ENCODE assay signal across 11 mouse cellular contexts in the genomic region with DNA sequence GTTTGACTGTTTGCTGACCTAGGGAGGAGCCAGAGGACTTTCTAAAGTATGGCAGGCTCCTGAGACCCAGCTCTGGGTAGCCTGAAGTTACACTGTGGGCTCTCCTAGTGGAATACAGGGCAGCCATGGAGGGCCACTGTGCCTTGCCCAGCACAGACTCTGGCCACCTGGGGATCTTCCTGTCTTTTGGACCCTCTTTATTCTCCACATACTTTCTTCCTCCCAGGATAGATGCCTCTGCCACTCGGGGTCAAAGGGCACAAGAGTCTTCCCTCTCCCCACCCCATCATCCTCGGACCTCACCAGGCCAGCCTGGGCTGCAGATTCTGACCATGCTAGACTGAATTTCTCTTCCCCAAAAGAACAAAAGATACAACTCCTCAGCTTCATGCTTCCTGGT. TPM values are rescaled to one million over a fixed set of nuclear protein-coding genes. Genes with fewer than 3 reads are reported as not detected.
A peak's percentile ranks its signal among the peaks of the same experiment; 100 is the strongest.
DNase-seq lines count a peak whose midpoint lies in the region; ATAC-seq and TF ChIP-seq lines count a peak whose summit lies in the region.
"Had no signal": no experiment of that assay in that cellular context is flagged by ENCODE, and none has a peak within 500 bp of the region (broad histone marks: within the 10 kb centered on the region; RNA-seq: fewer than 3 reads in every experiment).

No protein-coding gene starts in this region.

- no peak for TF ChIP-seq POLR2A in myocyte (IDR thresholded peaks at IDR 0.05; ENCODE audit: insufficient read length, low read depth)

- DNase-seq in heart, adult 8-10 months (ENCODE audit: low spot score): no peak
- DNase-seq in forebrain, embryonic 10.5 days (ENCODE audit: extremely low spot score, low spot score): no peak
- no peak for DNase-seq in retina, embryonic 14.5 days (ENCODE audit: low spot score)
- no peak for DNase-seq in ovary, postnatal 14 days (ENCODE audit: low spot score)
- no peak for DNase-seq in T-cell, adult 2 months (ENCODE audit: low spot score)
- DNase-seq: adrenal gland, adult 8-10 months; kidney, postnatal 36 days had no signal

- peak overlapping the region; percentile 99 for H3K27ac ChIP-seq in heart, embryonic 12.5 days (ENCODE audit: poor library complexity, severe bottlenecking)
- H3K27ac ChIP-seq in forebrain, embryonic 10.5 days: peak overlapping the region; percentile 3; the same call in 1 of the 2 replicates
- peak overlapping the region; percentile 68 for H3K27ac ChIP-seq in intestine, postnatal 0 days (ENCODE audit: low read depth, low read length)

- 14% methylated on average over 2 of the region's 2 CpGs for WGBS in heart, embryonic 12.5 days
- 27% methylated on average over 2 of the region's 2 CpGs for WGBS in forebrain, embryonic 10.5 days
- 7% methylated on average over 2 of the region's 2 CpGs for WGBS in intestine, postnatal 0 days

- H3K27me3 ChIP-seq in heart, embryonic 12.5 days (replicated peaks): no peaks in the 10 kb centered on the region
- peaks cover 79% of the 10 kb centered on the region for H3K27me3 ChIP-seq in forebrain, embryonic 10.5 days (ENCODE audit: poor library complexity, severe bottlenecking)
- no peaks in the 10 kb centered on the region for H3K27me3 ChIP-seq in intestine, postnatal 0 days (replicated peaks; ENCODE audit: control insufficient read depth, insufficient read depth, low read length)
- no peaks in the 10 kb centered on the region for H3K27me3 ChIP-seq in myocyte (ENCODE audit: control insufficient read depth, insufficient read depth, insufficient read length)
- H3K27me3 ChIP-seq: CH12.LX had no signal

- H3K4me2 ChIP-seq in heart, embryonic 12.5 days: peak overlapping the region; percentile 93
- H3K4me2 ChIP-seq in intestine, postnatal 0 days (replicated peaks; ENCODE audit: low read depth): peak overlapping the region; percentile 97
- peak overlapping the region; percentile 93 for H3K4me2 ChIP-seq in myocyte (ENCODE audit: low read depth)

- ATAC-seq in heart, embryonic 12.5 days (ENCODE audit: insufficient number of reproducible peaks, low FRiP score): no peak
- ATAC-seq in intestine, postnatal 0 days: no peak

- no peak overlapping the region for H3ac ChIP-seq in myocyte (ENCODE audit: control insufficient read depth, insufficient read length)

- peaks cover 76% of the 10 kb centered on the region for H3K4me1 ChIP-seq in heart, embryonic 12.5 days (replicated peaks)
- peaks cover 95% of the 10 kb centered on the region for H3K4me1 ChIP-seq in forebrain, embryonic 10.5 days
- H3K4me1 ChIP-seq in intestine, postnatal 0 days (replicated peaks; ENCODE audit: control insufficient read depth, insufficient read depth, low read length): peaks cover 27% of the 10 kb centered on the region

- peak overlapping the region; percentile 100 for H3K9ac ChIP-seq in heart, embryonic 12.5 days
- H3K9ac ChIP-seq in intestine, postnatal 0 days (ENCODE audit: low read depth, low read length): peak overlapping the region; percentile 41

- H3K9me3 ChIP-seq in heart, embryonic 12.5 days (replicated peaks): no peaks in the 10 kb centered on the region
- H3K9me3 ChIP-seq in forebrain, embryonic 10.5 days: no peaks in the 10 kb centered on the region
- H3K9me3 ChIP-seq in intestine, postnatal 0 days (ENCODE audit: control insufficient read depth): no peaks in the 10 kb centered on the region

- peaks cover 28% of the 10 kb centered on the region for H3K36me3 ChIP-seq in heart, embryonic 12.5 days
- H3K36me3 ChIP-seq in forebrain, embryonic 10.5 days (replicated peaks): peaks cover 26% of the 10 kb centered on the region
- peaks cover 25% of the 10 kb centered on the region for H3K36me3 ChIP-seq in intestine, postnatal 0 days (ENCODE audit: control insufficient read depth, insufficient read depth)
- no peaks in the 10 kb centered on the region for H3K36me3 ChIP-seq in myocyte (ENCODE audit: control insufficient read depth, insufficient read depth)

- H3K4me3 ChIP-seq in heart, embryonic 12.5 days: peak overlapping the region; percentile 97
- H3K4me3 ChIP-seq in forebrain, embryonic 10.5 days: peak overlapping the region; percentile 78
- peak overlapping the region; percentile 92 for H3K4me3 ChIP-seq in intestine, postnatal 0 days (ENCODE audit: low read depth, low read length)
- no peak overlapping the region for H3K4me3 ChIP-seq in myocyte

- H3K79me2 ChIP-seq in myocyte (ENCODE audit: control insufficient read depth, insufficient read depth): peaks cover 4% of the 10 kb centered on the region

- no peak for TF ChIP-seq CTCF in intestine, postnatal 0 days (IDR thresholded peaks at IDR 0.05; ENCODE audit: low read depth)

TF ChIP-seq in myocyte, 11 proteins besides CTCF, POLR2A, EP300 and RAD21:
- no peak for TF ChIP-seq CEBPB (IDR thresholded peaks at IDR 0.05; ENCODE audit: insufficient read depth, poor library complexity, severe bottlenecking)
- TF ChIP-seq MYOD1 (IDR thresholded peaks at IDR 0.05; ENCODE audit: control insufficient read depth in 1 of 3, insufficient read length in 2 of 3, low read depth in 2 of 3): no peak
- no peak for TF ChIP-seq POLR2AphosphoS2 (IDR thresholded peaks at IDR 0.05; ENCODE audit: insufficient read length, low read depth)
- TF ChIP-seq MAX (IDR thresholded peaks at IDR 0.05; ENCODE audit: low read depth): no peak
- no peak for TF ChIP-seq USF1 (IDR thresholded peaks at IDR 0.05; ENCODE audit: low read depth)
- TF ChIP-seq REST (IDR thresholded peaks at IDR 0.05; ENCODE audit: insufficient read depth, insufficient read length): no peak
- no peak for TF ChIP-seq TCF3 (IDR thresholded peaks at IDR 0.05; ENCODE audit: insufficient read length, low read depth)
- TF ChIP-seq TCF12 (IDR thresholded peaks at IDR 0.05; ENCODE audit: insufficient read depth, poor library complexity, severe bottlenecking): no peak
- TF ChIP-seq E2F4 (IDR thresholded peaks at IDR 0.05; ENCODE audit: insufficient read depth): no peak
- TF ChIP-seq SRF (IDR thresholded peaks at IDR 0.05; ENCODE audit: control insufficient read depth, insufficient read length, low read depth): no peak
- no peak for TF ChIP-seq MYOG (IDR thresholded peaks at IDR 0.05; ENCODE audit: control insufficient read depth in 1 of 3, insufficient read depth in 1 of 3, insufficient read length in 2 of 3, low read depth in 2 of 3)

RNA-seq across cellular contexts. Expression of a gene that starts 3.1 kb away (rescaled TPM):
- polyA plus RNA-seq in heart, embryonic 12.5 days (2016; fragmentation: Nextera tagmentation; extraction: Ambion mirVana): 13.5 and 13.9 TPM in 2 replicates
- total RNA-seq in heart, adult 8-10 months (2022): 10 to 100 TPM; 46.4 to 59.2 (median 52.7) TPM
- polyA plus RNA-seq in forebrain, embryonic 10.5 days (2016; fragmentation: Nextera tagmentation; extraction: Ambion mirVana): 6.2 and 6.6 TPM in 2 replicates
- polyA plus RNA-seq in intestine, postnatal 0 days (2015; fragmentation: Nextera tagmentation; extraction: Ambion mirVana): 15.8 and 17.5 TPM in 2 replicates
- polyA plus RNA-seq in myocyte (2012; fragmentation: generic; extraction: Trizol): 14.1 TPM

Comparison
In these comparisons a context has a peak if more than half of its experiments do, and no peak if none do; other contexts are left out.
1. H3K27ac ChIP-seq: peak in every context shown above with its lines; median percentile 99 in heart, embryonic 12.5 days; 68 in intestine, postnatal 0 days; 3 in forebrain, embryonic 10.5 days.